Mouse (Mus musculus): ENCODE measurements around the gene Pgm2.

DNA sequence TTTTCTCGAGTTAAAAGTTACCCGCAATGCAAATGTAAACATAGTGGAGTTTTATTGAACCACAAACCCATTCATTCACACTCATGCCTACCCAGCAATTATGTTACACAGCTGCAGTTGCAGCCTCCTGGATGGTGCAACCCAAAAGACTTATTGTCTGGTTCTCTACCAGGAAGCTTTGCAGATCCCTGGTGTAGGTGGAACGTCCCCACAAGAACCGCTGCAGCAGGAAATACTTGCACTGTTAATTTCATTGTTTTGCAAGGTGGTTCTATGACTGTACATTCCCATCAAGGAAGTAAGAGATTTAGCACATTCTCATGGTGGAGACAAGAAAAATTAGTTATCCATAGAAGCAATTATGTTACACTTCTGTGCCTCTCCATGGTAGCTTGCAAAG, 15.4 kb upstream of the Pgm2 start:
- no peak for TF ChIP-seq CTCF (IDR thresholded peaks at IDR 0.05)
- TF ChIP-seq EP300 (IDR thresholded peaks at IDR 0.05), result no peak
